Mouse (Mus musculus) erythroblast, embryonic 14.5 days (primary cell): ENCODE results near the gene Gm49320. TPM values are rescaled to one million over a fixed set of nuclear protein-coding genes. Genes with fewer than 3 reads are reported as not detected.

Source experiments
- H3K27me3 ChIP-seq: 2 replicates; pipeline ENCODE4 v1.6.1; 2012; ENCODE audit warnings: inconsistent platforms; ENCODE audit not compliant: control insufficient read depth
- H3K36me3 ChIP-seq: 2 replicates; pipeline ENCODE4 v1.6.1; 2012; ENCODE audit warnings: mild to moderate bottlenecking, inconsistent platforms; ENCODE audit not compliant: control insufficient read depth
- H3K4me1 ChIP-seq: 2 replicates; pipeline ENCODE4 v1.6.1; 2012; ENCODE audit warnings: inconsistent platforms; ENCODE audit not compliant: control insufficient read depth
- H3K4me3 ChIP-seq: replicated peaks from 2 replicates; pipeline ENCODE3; 2012; ENCODE audit warnings: moderate library complexity, mild to moderate bottlenecking, inconsistent platforms
- H3K9me3 ChIP-seq: 2 replicates; pipeline ENCODE4 v1.6.1; 2012; ENCODE audit warnings: low read length, inconsistent platforms, mixed read lengths; ENCODE audit not compliant: control insufficient read depth
- GATA1 ChIP-seq: IDR thresholded peaks from 2 replicates; pipeline ENCODE4 v1.6.1; 2012; ENCODE audit warnings: low read length, inconsistent platforms, mixed read lengths
- TAL1 ChIP-seq: IDR thresholded peaks from 3 replicates; pipeline ENCODE4 v1.6.1; 2012; ENCODE audit warnings: low read length, inconsistent platforms, mixed read lengths
- polyA plus RNA-seq: library from polyadenylated mRNA; stranded (reverse); fragments of >175 nt; gene quantifications from 2 replicates; pipeline ENCODE4 v1.2.3, GENCODE M21; 2012

Gene Gm49320
- polyA plus RNA-seq, 1 experiment = 0.25 TPM

- Histone ChIP-seq H3K4me1 (peaks cover 20% of the 10 kb centered on the region), H3K27me3 (peaks cover 62% of the 10 kb centered on the region), H3K36me3 (no peaks in the 10 kb centered on the region; the same call in 1 of the 2 replicates), H3K4me3 (peak overlapping the region; percentile 37), H3K9me3 (0 out of 2 replicates have a peak, but pooled peaks cover 2% of the 10 kb centered on the region)
- peak; percentile 27; the same call in 1 of the 3 replicates for TF ChIP-seq TAL1
- TF ChIP-seq GATA1 = no peak
These were observed 32.3 kb upstream of the Gm49320 start for GRCm38 (mm10) chr8:4206182-4207015.

- H3K27me3 ChIP-seq = peaks cover 65% of the 10 kb centered on the region
- H3K9me3 ChIP-seq = 0 out of 2 replicates have a peak, but pooled peaks cover 2% of the 10 kb centered on the region
- no peak overlapping the region for H3K4me3 ChIP-seq
- no peaks in the 10 kb centered on the region; the same call in 1 of the 2 replicates for H3K36me3 ChIP-seq
- H3K4me1 ChIP-seq = peaks cover 20% of the 10 kb centered on the region
- TF ChIP-seq GATA1 = no peak
- no peak for TF ChIP-seq TAL1
These were observed 31.7 kb upstream of the Gm49320 start for GRCm38 (mm10) chr8:4207016-4207350.

- TF ChIP-seq GATA1 (no peak), TAL1 (no peak)
- Histone ChIP-seq H3K27me3 (peaks cover 78% of the 10 kb centered on the region), H3K9me3 (peaks cover 4% of the 10 kb centered on the region; the same call in 1 of the 2 replicates), H3K4me1 (peaks cover 33% of the 10 kb centered on the region), H3K4me3 (no peak overlapping the region), H3K36me3 (no peaks in the 10 kb centered on the region; the same call in 1 of the 2 replicates)
These were observed 27.6 kb upstream of the Gm49320 start for GRCm38 (mm10) chr8:4211097-4211496.

- peaks cover 79% of the 10 kb centered on the region for H3K27me3 ChIP-seq
- peaks cover 22% of the 10 kb centered on the region for H3K4me1 ChIP-seq
- peaks cover 8% of the 10 kb centered on the region; the same call in 1 of the 2 replicates for H3K9me3 ChIP-seq
- TF ChIP-seq GATA1 (no peak), TAL1 (no peak)
- peak overlapping the region; percentile 44 for H3K4me3 ChIP-seq
- H3K36me3 ChIP-seq = no peaks in the 10 kb centered on the region; the same call in 1 of the 2 replicates
These were observed 25.9 kb upstream of the Gm49320 start for GRCm38 (mm10) chr8:4212809-4213209.

- Histone ChIP-seq H3K36me3 (no peaks in the 10 kb centered on the region; the same call in 1 of the 2 replicates), H3K27me3 (peaks cover 84% of the 10 kb centered on the region), H3K9me3 (peaks cover 8% of the 10 kb centered on the region; the same call in 1 of the 2 replicates), H3K4me3 (peak overlapping the region; percentile 44), H3K4me1 (peaks cover 22% of the 10 kb centered on the region)
- TF ChIP-seq GATA1 (no peak), TAL1 (no peak)
These were observed 25.3 kb upstream of the Gm49320 start for GRCm38 (mm10) chr8:4213210-4214005.

- peaks cover 6% of the 10 kb centered on the region; the same call in 1 of the 2 replicates for H3K9me3 ChIP-seq
- TF ChIP-seq TAL1 = no peak
- no peak for TF ChIP-seq GATA1
- H3K4me3 ChIP-seq = peak overlapping the region; percentile 44
- peaks cover 88% of the 10 kb centered on the region for H3K27me3 ChIP-seq
- H3K4me1 ChIP-seq = peaks cover 22% of the 10 kb centered on the region
- no peaks in the 10 kb centered on the region for H3K36me3 ChIP-seq
These were observed 24.4 kb upstream of the Gm49320 start for GRCm38 (mm10) chr8:4214006-4214980.

- TF ChIP-seq GATA1 = no peak
- no peak for TF ChIP-seq TAL1
- Histone ChIP-seq H3K4me3 (no peak overlapping the region), H3K27me3 (peaks cover 81% of the 10 kb centered on the region), H3K9me3 (peaks cover 6% of the 10 kb centered on the region; the same call in 1 of the 2 replicates), H3K36me3 (no peaks in the 10 kb centered on the region), H3K4me1 (peaks cover 22% of the 10 kb centered on the region)
These were observed 22.4 kb upstream of the Gm49320 start for GRCm38 (mm10) chr8:4216296-4216695.

GRCm38 (mm10) chr8:4216791-4217621 lies 21.7 kb upstream of the Gm49320 start, which contains the start of gene Prr36:
TSS of gene Prr36 (minus strand) at chr8:4217459.
- H3K27me3 ChIP-seq = peaks cover 78% of the 10 kb centered on the region
- no peaks in the 10 kb centered on the region for H3K36me3 ChIP-seq
- H3K4me3 ChIP-seq = no peak within 1 kb of the TSS
- peaks cover 22% of the 10 kb centered on the region for H3K4me1 ChIP-seq
- H3K9me3 ChIP-seq = peaks cover 6% of the 10 kb centered on the region; the same call in 1 of the 2 replicates
- TF ChIP-seq TAL1 (no peak), GATA1 (no peak)
